Mouse (Mus musculus) liver, embryonic 14.5 days (tissue): ENCODE data around the gene C1rb.
"Not testable (repeated sequence)": the region's sequence is repeated elsewhere in the genome, so short reads cannot be mapped to it uniquely, and the experiment has no call there.

Experiments used
- CTCF ChIP-seq: IDR thresholded peaks from 2 replicates; pipeline ENCODE4 v1.5.1; 2016; ENCODE audit warnings: antibody characterized with exemption, low read depth, control low read depth
- EP300 ChIP-seq: IDR thresholded peaks from 2 replicates; pipeline ENCODE4 v1.6.1; 2016; ENCODE audit warnings: antibody characterized with exemption, low read depth

DNA sequence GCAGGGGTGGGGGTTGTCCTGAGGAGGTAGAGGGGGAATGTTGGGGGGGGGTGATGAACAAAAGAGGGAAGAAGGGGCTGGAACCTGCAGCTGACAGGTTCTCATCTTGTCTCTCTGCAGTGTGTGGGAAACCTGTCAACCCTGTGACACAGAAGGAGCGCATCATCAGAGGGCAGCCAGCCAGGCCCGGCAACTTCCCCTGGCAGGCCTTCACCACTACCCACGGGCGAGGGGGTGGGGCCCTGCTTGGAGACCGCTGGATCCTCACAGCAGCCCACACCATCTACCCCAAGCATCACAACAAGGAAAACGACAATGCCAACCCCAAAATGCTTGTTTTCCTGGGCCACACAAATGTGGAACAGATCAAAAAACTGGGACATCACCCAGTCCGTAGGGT is 48.0 kb upstream of the C1rb start:
- TF ChIP-seq CTCF, EP300: not testable (repeated sequence)
